Mouse (Mus musculus): Measurements from ENCODE around the gene Nanos3. TPM values are rescaled to one million over a fixed set of nuclear protein-coding genes. Genes with fewer than 3 reads are reported as not detected.

Gene Nanos3
- polyA plus RNA-seq (2016; fragmentation: Nextera tagmentation; extraction: Ambion mirVana): 3.3 and 5.5 TPM in 2 replicates

GRCm38 (mm10) chr8:84185117-84185516 is at the start of gene Nanos3:
Nanos3 (minus strand) TSS chr8:84185217.
- 93% methylated on average over 7 of the region's 7 CpGs for WGBS
- Histone ChIP-seq H3K4me1 (replicated peaks) (peaks cover 43% of the 10 kb centered on the region), H3K9ac (replicated peaks) (peak within 1 kb of the TSS; percentile 99), H3K4me2 (peak within 1 kb of the TSS; percentile 83), H3K36me3 (no peaks in the 10 kb centered on the region), H3K27ac (peak within 1 kb of the TSS; percentile 97), H3K4me3 (replicated peaks) (peak within 1 kb of the TSS; percentile 88), H3K9me3 (no peaks in the 10 kb centered on the region), H3K27me3 (no peaks in the 10 kb centered on the region)
- no peak for ATAC-seq (ENCODE audit: insufficient number of reproducible peaks, insufficient read depth, low FRiP score, low TSS enrichment, low read depth)

GRCm38 (mm10) chr8:84233055-84233454 is 48.0 kb upstream of the Nanos3 start:
- no peaks in the 10 kb centered on the region for H3K9me3 ChIP-seq
- peaks cover 22% of the 10 kb centered on the region for H3K4me1 ChIP-seq (replicated peaks)
- H3K27me3 ChIP-seq: no peaks in the 10 kb centered on the region
- no peak overlapping the region for H3K9ac ChIP-seq (replicated peaks)
- ATAC-seq (ENCODE audit: insufficient number of reproducible peaks, insufficient read depth, low FRiP score, low TSS enrichment, low read depth): no peak
- peaks cover 69% of the 10 kb centered on the region for H3K36me3 ChIP-seq
- H3K27ac ChIP-seq: no peak overlapping the region
- no peak overlapping the region for H3K4me2 ChIP-seq
- no peak overlapping the region for H3K4me3 ChIP-seq (replicated peaks)
- WGBS: 83% methylated on average over 2 of the region's 2 CpGs

DNA sequence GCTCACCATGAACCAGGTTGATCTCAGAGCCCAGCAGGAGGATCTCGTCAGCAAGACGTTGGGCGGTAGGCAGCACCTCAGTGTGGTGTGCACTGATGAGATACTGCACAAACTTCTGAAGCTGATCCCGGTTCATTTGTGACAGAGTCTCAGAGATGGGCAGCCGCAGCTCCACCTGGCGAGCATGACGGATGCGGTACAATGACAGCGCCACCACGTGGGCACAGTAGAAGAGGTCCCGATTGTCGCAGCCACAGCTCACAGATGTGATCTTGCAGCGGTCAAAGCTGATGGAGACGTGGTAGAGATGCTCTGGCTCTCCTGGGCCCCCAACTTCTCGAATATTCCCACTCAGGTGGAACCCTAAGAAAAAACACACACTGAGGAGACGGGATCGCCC is 45.7 kb upstream of the Nanos3 start:
- H3K27me3 ChIP-seq: no peaks in the 10 kb centered on the region
- no peak overlapping the region for H3K4me3 ChIP-seq (replicated peaks)
- H3K9me3 ChIP-seq: no peaks in the 10 kb centered on the region
- no peak overlapping the region for H3K9ac ChIP-seq (replicated peaks)
- no peak overlapping the region for H3K4me2 ChIP-seq
- H3K36me3 ChIP-seq: peaks cover 92% of the 10 kb centered on the region
- no peak overlapping the region for H3K27ac ChIP-seq
- ATAC-seq (ENCODE audit: insufficient number of reproducible peaks, insufficient read depth, low FRiP score, low TSS enrichment, low read depth): no peak
- H3K4me1 ChIP-seq (replicated peaks): peaks cover 12% of the 10 kb centered on the region
- 84% methylated on average over 17 of the region's 17 CpGs for WGBS

- Histone ChIP-seq H3K4me2 (no peak overlapping the region), H3K36me3 (peaks cover 97% of the 10 kb centered on the region), H3K9ac (replicated peaks) (no peak overlapping the region), H3K4me1 (replicated peaks) (no peaks in the 10 kb centered on the region), H3K9me3 (no peaks in the 10 kb centered on the region), H3K27me3 (no peaks in the 10 kb centered on the region), H3K4me3 (replicated peaks) (no peak overlapping the region), H3K27ac (no peak overlapping the region)
- ATAC-seq (ENCODE audit: insufficient number of reproducible peaks, insufficient read depth, low FRiP score, low TSS enrichment, low read depth): no peak
- WGBS: 83% methylated on average over 21 of the region's 21 CpGs
These were observed 38.5 kb upstream of the Nanos3 start for GRCm38 (mm10) chr8:84223322-84224029.

- no peaks in the 10 kb centered on the region for H3K27me3 ChIP-seq
- no peak overlapping the region for H3K4me3 ChIP-seq (replicated peaks)
- no peak overlapping the region for H3K9ac ChIP-seq (replicated peaks)
- WGBS: 93% methylated on average over 9 of the region's 9 CpGs
- H3K9me3 ChIP-seq: no peaks in the 10 kb centered on the region
- H3K27ac ChIP-seq: no peak overlapping the region
- no peaks in the 10 kb centered on the region for H3K4me1 ChIP-seq (replicated peaks)
- no peak for ATAC-seq (ENCODE audit: insufficient number of reproducible peaks, insufficient read depth, low FRiP score, low TSS enrichment, low read depth)
- H3K4me2 ChIP-seq: no peak overlapping the region
- H3K36me3 ChIP-seq: peaks cover 97% of the 10 kb centered on the region
These were observed 37.6 kb upstream of the Nanos3 start for GRCm38 (mm10) chr8:84222566-84223165.

- Histone ChIP-seq H3K27me3 (no peaks in the 10 kb centered on the region), H3K36me3 (peaks cover 97% of the 10 kb centered on the region), H3K9ac (replicated peaks) (no peak overlapping the region), H3K27ac (no peak overlapping the region), H3K4me1 (replicated peaks) (no peaks in the 10 kb centered on the region), H3K4me2 (no peak overlapping the region), H3K9me3 (no peaks in the 10 kb centered on the region), H3K4me3 (replicated peaks) (no peak overlapping the region)
- WGBS: 86% methylated on average over 7 of the region's 7 CpGs
- ATAC-seq (ENCODE audit: insufficient number of reproducible peaks, insufficient read depth, low FRiP score, low TSS enrichment, low read depth): no peak
These were observed 35.1 kb upstream of the Nanos3 start for GRCm38 (mm10) chr8:84220105-84220504.

GRCm38 (mm10) chr8:84218143-84218542 is 33.1 kb upstream of the Nanos3 start:
- H3K4me1 ChIP-seq (replicated peaks): no peaks in the 10 kb centered on the region
- no peak for ATAC-seq (ENCODE audit: insufficient number of reproducible peaks, insufficient read depth, low FRiP score, low TSS enrichment, low read depth)
- no peak overlapping the region for H3K4me2 ChIP-seq
- H3K4me3 ChIP-seq (replicated peaks): no peak overlapping the region
- H3K27ac ChIP-seq: no peak overlapping the region
- WGBS: 92% methylated on average over 5 of the region's 5 CpGs
- H3K27me3 ChIP-seq: no peaks in the 10 kb centered on the region
- H3K9ac ChIP-seq (replicated peaks): no peak overlapping the region
- no peaks in the 10 kb centered on the region for H3K9me3 ChIP-seq
- H3K36me3 ChIP-seq: peaks cover 97% of the 10 kb centered on the region

GRCm38 (mm10) chr8:84217206-84217605 is 32.2 kb upstream of the Nanos3 start:
- no peaks in the 10 kb centered on the region for H3K27me3 ChIP-seq
- 91% methylated on average over 11 of the region's 11 CpGs for WGBS
- no peak overlapping the region for H3K27ac ChIP-seq
- no peaks in the 10 kb centered on the region for H3K4me1 ChIP-seq (replicated peaks)
- H3K9ac ChIP-seq (replicated peaks): no peak overlapping the region
- H3K4me2 ChIP-seq: no peak overlapping the region
- H3K4me3 ChIP-seq (replicated peaks): no peak overlapping the region
- no peak for ATAC-seq (ENCODE audit: insufficient number of reproducible peaks, insufficient read depth, low FRiP score, low TSS enrichment, low read depth)
- no peaks in the 10 kb centered on the region for H3K9me3 ChIP-seq
- H3K36me3 ChIP-seq: peaks cover 97% of the 10 kb centered on the region

DNA sequence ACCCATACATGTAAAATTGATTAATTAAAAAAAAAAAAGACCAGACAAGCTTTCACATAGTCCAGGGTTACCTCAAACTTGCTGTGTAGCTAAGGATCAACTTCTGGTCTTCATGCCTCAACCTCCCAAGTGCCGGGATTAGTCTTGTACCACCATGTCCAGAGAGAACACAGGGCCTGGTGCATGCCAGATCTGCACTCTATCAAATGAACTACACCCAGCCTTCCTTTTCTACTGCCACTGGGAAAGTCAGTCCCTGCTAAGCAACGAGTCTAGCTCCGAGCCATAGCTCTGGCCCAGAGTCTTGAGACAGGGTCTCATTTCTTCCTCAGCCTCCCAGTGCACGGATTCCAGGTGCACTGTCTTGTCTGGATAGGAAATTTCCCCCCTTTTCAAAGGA is 28.3 kb upstream of the Nanos3 start:
- no peak overlapping the region for H3K4me3 ChIP-seq (replicated peaks)
- WGBS: 85% methylated on average over 4 of the region's 4 CpGs
- ATAC-seq (ENCODE audit: insufficient number of reproducible peaks, insufficient read depth, low FRiP score, low TSS enrichment, low read depth): no peak
- H3K27me3 ChIP-seq: no peaks in the 10 kb centered on the region
- no peak overlapping the region for H3K4me2 ChIP-seq
- H3K4me1 ChIP-seq (replicated peaks): peaks cover 10% of the 10 kb centered on the region
- peaks cover 99% of the 10 kb centered on the region for H3K36me3 ChIP-seq
- H3K9me3 ChIP-seq: no peaks in the 10 kb centered on the region
- H3K9ac ChIP-seq (replicated peaks): no peak overlapping the region
- no peak overlapping the region for H3K27ac ChIP-seq

DNA sequence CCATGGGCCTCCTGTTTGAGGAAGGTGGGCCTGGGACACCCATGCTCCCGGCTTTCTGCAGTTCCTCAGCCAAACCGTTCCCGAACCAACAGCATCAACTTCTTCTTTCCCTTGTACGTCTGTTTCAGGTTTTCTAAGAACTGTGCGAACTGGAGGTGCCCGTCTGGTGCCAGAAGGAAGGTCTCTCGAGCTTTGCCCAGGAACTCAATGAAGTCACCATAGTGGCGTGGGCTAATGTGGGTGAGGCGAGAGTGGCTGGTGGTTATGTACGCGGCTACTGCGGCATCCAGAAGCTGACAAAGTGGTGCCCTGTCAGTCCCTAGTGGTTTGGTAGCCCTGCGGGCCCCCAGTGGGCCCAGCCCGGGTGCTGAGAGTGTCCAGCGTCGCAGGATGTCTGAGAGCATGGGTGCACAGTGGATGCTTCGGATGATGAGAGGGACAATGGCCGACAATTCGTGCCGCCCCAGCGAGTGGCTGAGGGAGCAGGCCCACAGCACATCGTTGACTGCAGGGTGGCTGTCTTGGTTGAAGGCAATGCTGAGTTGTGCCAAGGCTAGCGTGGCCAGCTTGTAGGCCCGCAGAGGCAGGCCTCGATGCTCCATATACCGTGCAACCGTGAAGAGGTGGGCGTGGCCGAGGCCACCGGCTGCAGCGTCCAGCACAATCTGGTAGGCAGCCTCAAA is 27.0 kb upstream of the Nanos3 start:
- Histone ChIP-seq H3K9me3 (no peaks in the 10 kb centered on the region), H3K4me3 (replicated peaks) (no peak overlapping the region), H3K4me2 (no peak overlapping the region), H3K27ac (no peak overlapping the region), H3K4me1 (replicated peaks) (peaks cover 18% of the 10 kb centered on the region), H3K36me3 (peaks cover 90% of the 10 kb centered on the region), H3K9ac (replicated peaks) (no peak overlapping the region), H3K27me3 (no peaks in the 10 kb centered on the region)
- ATAC-seq (ENCODE audit: insufficient number of reproducible peaks, insufficient read depth, low FRiP score, low TSS enrichment, low read depth): no peak
- WGBS: 92% methylated on average over 31 of the region's 31 CpGs

GRCm38 (mm10) chr8:84211202-84211601 is 26.2 kb upstream of the Nanos3 start:
- WGBS: 92% methylated on average over 3 of the region's 3 CpGs
- no peak for ATAC-seq (ENCODE audit: insufficient number of reproducible peaks, insufficient read depth, low FRiP score, low TSS enrichment, low read depth)
- Histone ChIP-seq H3K9me3 (no peaks in the 10 kb centered on the region), H3K9ac (replicated peaks) (no peak overlapping the region), H3K4me3 (replicated peaks) (no peak overlapping the region), H3K4me2 (no peak overlapping the region), H3K27ac (no peak overlapping the region), H3K4me1 (replicated peaks) (peaks cover 18% of the 10 kb centered on the region), H3K27me3 (no peaks in the 10 kb centered on the region), H3K36me3 (peaks cover 89% of the 10 kb centered on the region)
